Mouse (Mus musculus) heart, adult 8-10 months (tissue): ENCODE results near the gene Shmt2. TPM values are rescaled to one million over a fixed set of nuclear protein-coding genes. Genes with fewer than 3 reads are reported as not detected.

ENCODE experiments used
- DNase-seq: peaks from one replicate; pipeline ENCODE4 v3.0.0; 2022; ENCODE audit warnings: low spot score
- total RNA-seq, 4 experiments: library from RNA; stranded (reverse); gene quantifications; 2 replicates each; pipeline ENCODE4 v1.2.4; 2022

The Shmt2 gene
- total RNA-seq, result 10 to 100 TPM; 41.6 to 48.4 (median 44.5) TPM

GRCm38 (mm10) chr10:127522088-127522581, at the start of gene Shmt2:
TSS of gene Shmt2 (minus strand) at chr10:127522444.
- DNase-seq, result peak; percentile 85

GRCm38 (mm10) chr10:127570937-127571641, 48.8 kb upstream of the Shmt2 start:
- DNase-seq, result no peak

DNA sequence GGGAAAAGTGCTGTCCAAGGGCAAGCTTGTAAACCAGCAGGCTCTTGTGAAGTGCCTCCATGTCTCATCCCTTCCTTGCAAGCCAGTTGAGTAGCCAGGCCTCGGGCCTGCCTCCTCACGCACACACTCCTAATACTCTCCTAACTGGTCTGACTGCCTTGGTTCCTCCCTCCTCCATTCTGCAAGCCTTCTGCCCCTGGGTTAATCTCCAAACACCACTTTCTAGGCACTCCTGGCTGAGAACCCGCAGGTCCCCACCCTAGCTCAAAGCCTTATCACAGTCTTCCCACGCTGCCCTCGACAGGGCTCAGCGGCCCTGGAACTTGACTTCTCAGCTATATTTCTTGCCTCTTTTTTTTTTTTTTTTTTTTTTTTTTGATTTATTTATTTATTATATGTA, 48.1 kb upstream of the Shmt2 start:
- no peak for DNase-seq

GRCm38 (mm10) chr10:127569450-127569849, 47.2 kb upstream of the Shmt2 start:
- DNase-seq, result peak; percentile 81

DNA sequence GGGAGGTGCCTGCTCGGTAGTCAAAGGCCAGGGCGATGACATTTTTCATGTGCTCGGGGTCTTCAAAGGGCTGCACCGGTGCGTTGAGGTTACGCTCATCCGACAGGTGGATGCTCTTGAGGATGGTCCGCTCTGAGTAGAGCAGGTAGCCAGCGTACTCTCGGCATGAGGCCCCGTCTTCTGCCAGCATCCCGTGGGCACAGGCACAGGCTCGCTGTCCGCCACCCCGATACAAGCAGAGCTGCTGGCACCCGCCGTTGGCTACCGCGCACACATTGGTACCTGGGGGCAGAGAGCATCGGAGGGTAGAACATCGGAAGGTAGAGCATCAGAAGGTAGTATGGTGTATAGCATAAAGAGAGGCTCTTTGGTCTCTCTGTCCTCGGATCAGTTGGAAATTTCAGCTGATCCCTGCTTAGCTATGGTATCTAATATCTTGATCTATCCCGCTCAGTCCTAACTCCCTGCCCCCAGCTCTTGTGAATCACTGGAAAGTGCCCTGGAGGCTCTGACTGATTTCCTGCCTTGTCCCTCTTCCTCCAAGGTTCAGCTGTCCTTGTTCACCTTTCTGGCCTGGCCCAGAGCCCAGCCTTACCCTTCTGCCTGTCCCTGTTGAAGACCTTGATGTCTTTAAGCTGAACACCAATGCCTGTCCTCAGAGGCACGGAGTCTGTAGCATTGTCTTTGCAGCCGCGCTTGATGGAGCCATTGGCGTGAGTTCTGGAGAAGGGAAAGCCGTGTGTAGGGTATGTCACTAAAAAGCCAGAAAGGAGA, 44.5 kb upstream of the Shmt2 start:
- no peak for DNase-seq

- DNase-seq, result peak; percentile 57
Measured at GRCm38 (mm10) chr10:127564301-127564700, 42.1 kb upstream of the Shmt2 start.

DNA sequence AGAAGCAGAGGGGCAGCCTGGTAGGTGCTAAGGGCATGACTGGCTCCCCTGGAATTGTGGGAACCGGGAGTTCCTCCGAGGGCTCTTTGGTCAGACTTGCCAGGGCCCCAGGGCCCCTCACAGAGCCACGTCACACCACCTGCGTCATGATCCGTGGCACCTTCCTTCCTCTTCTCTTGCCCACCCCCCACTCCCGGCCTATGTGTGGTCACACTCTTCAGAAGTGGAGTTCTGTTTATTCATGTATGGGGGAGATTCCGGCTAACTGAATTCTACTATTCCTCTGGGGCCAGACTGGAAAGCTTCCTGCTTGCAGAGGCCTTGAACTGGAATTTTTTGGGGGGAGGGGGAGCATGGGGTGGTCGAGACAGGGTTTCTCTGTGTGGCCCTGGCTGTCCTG, 41.6 kb upstream of the Shmt2 start:
- DNase-seq, result no peak

- no peak for DNase-seq
Measured at GRCm38 (mm10) chr10:127561145-127561544, 38.9 kb upstream of the Shmt2 start.

- no peak for DNase-seq
Measured at GRCm38 (mm10) chr10:127557397-127557796, 35.2 kb upstream of the Shmt2 start.

DNA sequence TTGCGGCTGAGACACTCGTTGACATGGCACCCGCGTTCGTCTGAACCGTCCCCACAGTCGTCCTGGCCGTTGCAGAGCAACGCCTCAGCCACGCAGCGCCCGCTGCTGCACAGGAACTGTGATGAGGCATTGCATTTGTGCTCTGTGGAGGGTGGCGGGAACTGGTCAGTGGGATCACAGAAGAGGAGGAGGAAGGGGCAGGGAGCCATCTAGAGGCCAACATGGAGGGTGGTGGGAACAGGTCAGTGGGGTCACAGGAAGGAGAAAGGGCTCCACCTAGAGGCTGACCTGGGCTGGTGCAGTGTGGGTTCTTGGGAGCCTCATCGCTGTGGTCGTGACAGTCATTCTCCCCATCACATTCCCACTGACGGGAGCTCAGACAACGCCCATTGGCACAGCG, 33.5 kb upstream of the Shmt2 start:
- no peak for DNase-seq

DNA sequence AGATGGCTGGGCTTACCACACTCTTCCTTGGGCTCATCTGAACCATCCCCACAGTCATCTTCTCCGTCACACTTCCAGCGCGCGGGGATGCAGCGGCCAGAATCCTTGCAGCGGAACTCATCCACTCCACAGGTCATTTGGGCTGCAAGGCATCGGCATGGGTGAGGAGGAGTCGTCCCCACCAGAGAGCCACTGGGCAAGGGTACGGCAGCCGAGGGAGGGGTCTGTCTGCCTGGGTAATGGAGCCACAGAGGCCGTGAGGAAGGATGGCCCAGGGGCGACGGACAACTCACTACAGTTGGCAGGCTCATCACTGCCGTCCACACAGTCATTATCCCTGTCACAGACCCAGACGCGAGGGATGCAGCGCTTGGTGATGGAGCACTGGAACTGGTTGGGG, 27.6 kb upstream of the Shmt2 start:
- DNase-seq, result no peak

GRCm38 (mm10) chr10:127548236-127548635, 26.0 kb upstream of the Shmt2 start:
- no peak for DNase-seq

- no peak for DNase-seq
Measured at GRCm38 (mm10) chr10:127546505-127546904, 24.3 kb upstream of the Shmt2 start.

GRCm38 (mm10) chr10:127544375-127544774, 22.1 kb upstream of the Shmt2 start:
- DNase-seq, result no peak

DNA sequence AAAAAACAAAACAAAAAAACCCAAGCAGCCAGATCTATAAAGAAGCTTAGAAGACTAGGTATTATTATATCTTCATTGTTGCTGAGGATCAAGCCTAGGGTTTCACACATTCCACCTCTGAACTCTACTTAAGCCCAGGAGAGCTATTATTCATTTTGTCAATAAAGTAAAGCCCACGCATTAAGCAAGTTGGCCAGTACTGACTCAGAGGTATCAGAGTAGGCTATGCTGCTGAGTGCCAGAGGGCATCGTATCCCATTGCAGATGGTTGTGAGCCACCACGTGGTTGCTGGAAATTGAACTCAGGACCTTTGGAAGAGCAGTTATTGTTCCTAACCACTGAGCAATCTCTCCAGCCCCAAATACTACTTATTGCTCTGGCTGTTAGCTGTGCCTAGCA, 21.7 kb upstream of the Shmt2 start:
- no peak for DNase-seq

DNA sequence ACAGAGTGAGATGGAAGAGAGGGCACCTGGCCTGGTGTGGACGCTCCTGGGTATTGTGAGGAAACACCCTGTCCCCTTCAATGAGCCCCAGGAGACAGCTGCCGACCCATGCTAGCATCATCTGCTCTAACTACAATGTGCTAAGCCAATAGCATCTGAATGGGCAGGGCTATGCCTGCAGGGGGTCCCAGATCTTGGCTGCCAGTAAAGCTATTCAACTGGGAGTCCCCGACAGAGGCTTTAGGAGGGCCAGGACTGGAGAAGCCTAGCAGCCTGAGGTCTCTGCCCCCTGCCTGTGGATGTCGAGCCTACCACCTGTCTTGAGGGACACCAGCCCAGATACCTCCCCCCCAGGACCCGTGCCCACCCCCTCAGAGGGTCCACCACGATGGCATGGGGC, 20.5 kb upstream of the Shmt2 start:
- DNase-seq, result no peak

- DNase-seq, result no peak
Measured at GRCm38 (mm10) chr10:127542084-127542483, 19.8 kb upstream of the Shmt2 start.

DNA sequence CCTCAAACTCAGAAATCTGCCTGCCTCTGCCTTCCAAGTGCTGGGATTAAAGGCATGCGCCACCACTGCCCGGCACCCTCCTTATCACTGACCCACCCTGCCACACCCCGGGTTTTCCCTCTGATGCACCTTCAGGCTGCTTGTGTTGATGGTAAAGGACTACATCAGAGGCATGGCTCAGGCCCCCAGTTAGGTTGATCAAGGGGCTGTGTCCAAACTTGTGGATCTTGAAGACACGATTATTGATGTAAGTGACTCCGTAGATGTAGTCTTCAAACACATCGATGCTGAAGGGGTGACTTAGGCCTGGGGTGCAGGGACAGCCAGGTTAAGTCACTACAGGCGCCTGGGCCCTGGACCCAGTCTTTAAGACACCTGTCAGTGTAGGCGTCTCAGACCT, 19.3 kb upstream of the Shmt2 start:
- no peak for DNase-seq

DNA sequence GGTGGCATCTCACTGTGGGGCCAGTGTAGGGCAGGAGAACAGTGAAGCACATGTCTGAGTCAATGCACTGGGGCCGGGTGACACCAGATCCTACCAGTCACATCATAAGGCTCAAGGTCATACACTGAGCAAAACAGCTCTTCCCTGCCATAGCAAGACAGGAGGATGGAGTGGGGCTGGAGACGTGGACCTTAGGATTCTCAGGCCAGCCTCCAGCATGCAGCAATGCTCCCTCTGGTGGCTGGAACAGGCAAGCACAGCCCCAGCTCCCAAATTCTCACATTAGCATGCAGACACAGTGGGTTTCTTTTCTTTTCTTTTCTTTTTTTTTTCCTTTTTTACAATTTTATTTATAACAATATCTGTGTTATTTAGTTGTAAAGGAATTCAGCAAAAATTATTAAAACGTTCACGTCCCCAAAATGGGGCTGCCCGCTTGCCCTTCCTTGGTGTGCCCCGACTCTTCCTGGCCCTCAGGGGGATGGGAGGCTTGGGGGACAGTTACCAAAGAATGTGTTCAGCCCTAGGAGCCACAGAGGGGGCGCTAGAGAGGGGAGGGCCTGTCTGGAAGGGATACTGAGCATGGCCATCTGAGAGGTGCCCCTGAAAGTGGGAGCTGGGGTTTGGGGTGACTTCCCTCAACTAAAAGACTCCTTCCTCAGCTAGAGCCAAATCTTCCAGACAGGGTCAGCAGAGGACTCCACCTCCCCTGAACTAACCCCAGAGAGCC, 15.8 kb upstream of the Shmt2 start:
- peak; percentile 71 for DNase-seq

GRCm38 (mm10) chr10:127536586-127537314, 14.5 kb upstream of the Shmt2 start:
- no peak for DNase-seq

- DNase-seq, result no peak
Measured at GRCm38 (mm10) chr10:127534929-127535384, 12.7 kb upstream of the Shmt2 start.
